Mouse (Mus musculus) hematopoietic stem cell, adult 5-6 weeks (primary cell): ENCODE measurements around the gene Col13a1. TPM values are rescaled to one million over a fixed set of nuclear protein-coding genes. Genes with fewer than 3 reads are reported as not detected.

Source experiments
- ATAC-seq, 2 experiments: fragments of 125-278 bp in 1 of 2; replicated peaks in 1 of 2; 2 replicates each; pipeline ENCODE4 v1.8.0; 2016 to 2017; ENCODE audit warnings: inconsistent platforms in 2 of 2, mild to moderate bottlenecking in 2 of 2, moderate number of reproducible peaks in 2 of 2, low read depth in 1 of 2, moderate TSS enrichment in 1 of 2; ENCODE audit not compliant: low FRiP score in 2 of 2, poor library complexity in 2 of 2, severe bottlenecking in 2 of 2, insufficient read depth in 1 of 2, low TSS enrichment in 1 of 2
- total RNA-seq: library from RNA; stranded (forward); fragments of 172-1452, 232-1000 nt; gene quantifications from 2 replicates; pipeline ENCODE4 v1.2.3, GENCODE M21; 2017

The Col13a1 gene
- total RNA-seq = not detected in 2 replicates

GRCm38 (mm10) chr10:61978866-61979340 lies at the start of gene Col13a1:
Gene Col13a1 (minus strand): TSS chr10:61979108.
- ATAC-seq = no peak

GRCm38 (mm10) chr10:62027699-62028098 lies 48.8 kb upstream of the Col13a1 start:
- no peak for ATAC-seq

- no peak for ATAC-seq
These were observed 45.1 kb upstream of the Col13a1 start for GRCm38 (mm10) chr10:62023821-62024551.

GRCm38 (mm10) chr10:62020068-62020620 lies 41.2 kb upstream of the Col13a1 start:
- no peak for ATAC-seq

- ATAC-seq = no peak
These were observed 40.6 kb upstream of the Col13a1 start for GRCm38 (mm10) chr10:62019386-62020067.

GRCm38 (mm10) chr10:62016947-62017346 lies 38.0 kb upstream of the Col13a1 start:
- no peak for ATAC-seq

- no peak for ATAC-seq
These were observed 34.3 kb upstream of the Col13a1 start for GRCm38 (mm10) chr10:62013190-62013589.

GRCm38 (mm10) chr10:62012371-62012770 lies 33.5 kb upstream of the Col13a1 start:
- no peak for ATAC-seq

- no peak for ATAC-seq
These were observed 31.1 kb upstream of the Col13a1 start for GRCm38 (mm10) chr10:62009981-62010500.

- no peak for ATAC-seq
These were observed 29.1 kb upstream of the Col13a1 start for GRCm38 (mm10) chr10:62007958-62008357.

- no peak for ATAC-seq
These were observed 27.5 kb upstream of the Col13a1 start for GRCm38 (mm10) chr10:62006371-62006770.

GRCm38 (mm10) chr10:62000216-62000615 lies 21.3 kb upstream of the Col13a1 start:
- ATAC-seq = no peak

- ATAC-seq = no peak
These were observed 20.9 kb upstream of the Col13a1 start for GRCm38 (mm10) chr10:61999766-62000165.

GRCm38 (mm10) chr10:61991481-61992424 lies 12.8 kb upstream of the Col13a1 start:
- no peak for ATAC-seq

- ATAC-seq = peak; percentile 68 to 84; a peak in 3 of 4 replicates
These were observed 1.5 kb upstream of the Col13a1 start for GRCm38 (mm10) chr10:61980424-61980823.

- no peak for ATAC-seq
These were observed 619 bp downstream of the Col13a1 start for GRCm38 (mm10) chr10:61978112-61978865.
